Mouse (Mus musculus): ENCODE data around the gene Bex2.

DNA sequence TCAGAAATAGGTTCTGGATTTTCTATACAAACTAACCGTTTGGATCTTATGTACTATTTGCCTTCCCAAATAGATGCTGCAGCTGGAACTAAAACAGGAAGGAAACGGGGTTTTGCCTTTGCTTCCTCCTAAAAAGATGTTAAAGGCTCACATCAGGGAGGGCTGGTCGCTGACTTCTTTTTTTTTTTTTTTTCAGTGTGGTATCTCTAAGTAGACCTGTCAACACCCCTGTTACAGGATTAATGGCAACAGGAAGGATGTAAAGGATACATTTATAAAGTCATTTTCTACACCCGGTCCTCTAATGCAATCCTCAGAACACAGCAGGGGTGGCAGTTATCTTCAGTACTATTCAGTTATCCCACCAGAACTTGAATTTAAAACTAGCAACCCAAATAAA lies 47.0 kb upstream of the Bex2 start:
- no peak for TF ChIP-seq CTCF (IDR thresholded peaks at IDR 0.05; ENCODE audit: control insufficient read depth, insufficient read depth, low read length)
- TF ChIP-seq POLR2A (IDR thresholded peaks at IDR 0.05; ENCODE audit: borderline replicate concordance, control insufficient read depth, low read depth, low read length): no peak

Data from bone marrow, adult 2 months (tissue).